8 mouse cellular contexts compared by ENCODE assay signal in the genomic region with DNA sequence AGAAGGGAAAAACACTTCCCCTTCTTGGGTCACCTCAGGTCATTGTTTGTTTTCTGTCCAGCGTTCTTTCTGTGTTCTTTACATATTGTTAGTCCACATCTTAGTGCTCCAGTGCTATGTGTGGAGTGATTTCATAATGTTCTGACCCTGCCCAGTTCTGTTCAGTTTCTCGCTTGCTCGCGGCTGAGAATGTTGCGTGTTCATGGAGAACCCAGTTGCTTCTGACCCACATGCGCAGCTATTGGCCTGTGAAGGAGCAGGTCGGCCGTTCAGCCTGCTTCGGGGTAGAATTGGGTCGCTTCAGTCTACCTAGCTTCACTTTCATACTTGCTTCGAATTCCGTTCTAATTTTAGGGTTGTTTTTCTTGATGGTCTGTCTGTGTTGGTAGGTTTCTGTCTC. TPM values are rescaled to one million over a fixed set of nuclear protein-coding genes. Genes with fewer than 3 reads are reported as not detected.
DNase-seq lines count a peak whose midpoint lies in the region; ATAC-seq and TF ChIP-seq lines count a peak whose summit lies in the region.

No protein-coding gene starts in this region.

- no peak for ATAC-seq in limb, embryonic 14.5 days (ENCODE audit: low FRiP score, low read depth)
- peak; percentile 55 for ATAC-seq in monocyte, adult 5-6 weeks (replicated peaks; ENCODE audit: insufficient number of reproducible peaks, low FRiP score, low TSS enrichment, poor library complexity, severe bottlenecking)
- ATAC-seq in inflammation-experienced regulatory T-cells, adult 6 months: no peak

- H3K4me3 ChIP-seq in embryonic facial prominence, embryonic 10.5 days: peak overlapping the region; percentile 100
- H3K4me3 ChIP-seq in limb, embryonic 14.5 days (replicated peaks; ENCODE audit: low read length): peak overlapping the region; percentile 99

- 0 out of 2 replicates have a peak overlapping the region, but pooled peaks have one; percentile 37 for H3K9ac ChIP-seq in limb, embryonic 14.5 days (ENCODE audit: low read depth, low read length, severe bottlenecking)

- H3K4me2 ChIP-seq in limb, embryonic 14.5 days (replicated peaks; ENCODE audit: low read depth, low read length, severe bottlenecking): peak overlapping the region; percentile 56

- DNase-seq in adrenal gland, adult 2 months: peak; percentile 46
- no peak for DNase-seq in adrenal gland, adult 8-10 months
- no peak for DNase-seq in embryonic facial prominence, embryonic 10.5 days (ENCODE audit: low spot score)
- peak; percentile 39 to 40 for DNase-seq in heart, postnatal 36 days
- no peak for DNase-seq in limb, embryonic 14.5 days (ENCODE audit: low spot score)
- no peak for DNase-seq in layer of hippocampus, postnatal 25 days (ENCODE audit: extremely low spot score in 1 of 2, low spot score in 1 of 2)

- 87% methylated on average over 12 of the region's 12 CpGs for WGBS in embryonic facial prominence, embryonic 10.5 days
- WGBS in limb, embryonic 14.5 days: 76% methylated on average over 12 of the region's 12 CpGs

- intact Hi-C loops in heart, postnatal 36 days (cut with DNase I): loop anchor here (10.0 kb wide), 2 partner anchors 109 to 309 kb away; partner anchors contain the start of gene Ddost

- no peaks in the 10 kb centered on the region for H3K9me3 ChIP-seq in embryonic facial prominence, embryonic 10.5 days
- no peaks in the 10 kb centered on the region for H3K9me3 ChIP-seq in limb, embryonic 14.5 days (ENCODE audit: control insufficient read depth, low read length)

- H3K27ac ChIP-seq in embryonic facial prominence, embryonic 10.5 days (replicated peaks): no peak overlapping the region
- H3K27ac ChIP-seq in limb, embryonic 14.5 days (replicated peaks; ENCODE audit: low read depth, low read length): no peak overlapping the region

- peaks cover 58% of the 10 kb centered on the region for H3K36me3 ChIP-seq in embryonic facial prominence, embryonic 10.5 days (replicated peaks)
- H3K36me3 ChIP-seq in limb, embryonic 14.5 days (ENCODE audit: control insufficient read depth, insufficient read depth, low read length): peaks cover 30% of the 10 kb centered on the region

- H3K4me1 ChIP-seq in embryonic facial prominence, embryonic 10.5 days: peaks cover 39% of the 10 kb centered on the region
- H3K4me1 ChIP-seq in limb, embryonic 14.5 days (ENCODE audit: control insufficient read depth, insufficient read depth, low read length): peaks cover 20% of the 10 kb centered on the region

- TF ChIP-seq POLR2A in limb, embryonic 14.5 days (IDR thresholded peaks at IDR 0.05; ENCODE audit: borderline replicate concordance, extremely low read depth, insufficient read depth, insufficient read length): no peak

- peaks cover 25% of the 10 kb centered on the region for H3K27me3 ChIP-seq in embryonic facial prominence, embryonic 10.5 days (replicated peaks; ENCODE audit: low read depth, poor library complexity, severe bottlenecking)
- no peaks in the 10 kb centered on the region for H3K27me3 ChIP-seq in limb, embryonic 14.5 days (ENCODE audit: control insufficient read depth, insufficient read depth, low read length)

RNA-seq across cellular contexts. Expression of gene Eif4g3, which starts 2.6 kb away (rescaled TPM):
- 100 to 1,000 TPM in 1 of 2 experiments, 10 to 100 TPM in 1; 69.2 to 133 TPM for total RNA-seq in adrenal gland, adult 2 months (2021)
- polyA plus RNA-seq in adrenal gland, adult 2 months (2012; rRNA removed): 113 and 181 TPM in 2 replicates
- 100 to 1,000 TPM in 3 of 4 experiments, 10 to 100 TPM in 1; 97.4 to 133 (median 119) TPM for total RNA-seq in adrenal gland, adult 8-10 months (2022)
- 39.7 and 41.9 TPM in 2 replicates for polyA plus RNA-seq in embryonic facial prominence, embryonic 10.5 days (2016; fragmentation: Nextera tagmentation; extraction: Ambion mirVana)
- total RNA-seq in heart, postnatal 36 days (2021): 10 to 100 TPM; 45.5 to 47.2 TPM
- 106 and 111 TPM in 2 replicates for polyA plus RNA-seq in limb, embryonic 14.5 days (2012; rRNA removed)
- polyA plus RNA-seq in limb, embryonic 14.5 days (2014; fragmentation: Nextera tagmentation; extraction: Ambion mirVana): 38.7 and 45.5 TPM in 2 replicates
- 94.4 to 146 TPM (median 114 TPM) in 3 replicates for total RNA-seq in monocyte, adult 5-6 weeks (2017)
- 10 to 100 TPM; 33.8 to 51.8 (median 42.4) TPM for polyA plus RNA-seq in inflammation-experienced regulatory T-cells, adult 6 months (2017; shearing (Covaris generic))
- total RNA-seq in layer of hippocampus, postnatal 25 days (2021): 100 to 1,000 TPM; 135 to 160 TPM

Comparison
In these comparisons a context has a peak if more than half of its experiments do, and no peak if none do; other contexts are left out.
1. DNase-seq: peak in adrenal gland, adult 2 months (single experiment) and heart, postnatal 36 days (2 of 2); none in adrenal gland, adult 8-10 months (single experiment), embryonic facial prominence, embryonic 10.5 days (single experiment), limb, embryonic 14.5 days (single experiment) and layer of hippocampus, postnatal 25 days (0 of 2).